Mouse (Mus musculus) right cerebral cortex, postnatal 14 days (tissue): ENCODE measurements around the gene Pate2.
"Not testable (repeated sequence)": the region's sequence is repeated elsewhere in the genome, so short reads cannot be mapped to it uniquely, and the experiment has no call there.

Experiments used
- DNase-seq: peaks from one replicate; pipeline ENCODE4 v3.0.0; 2022

Gene Pate2

DNA sequence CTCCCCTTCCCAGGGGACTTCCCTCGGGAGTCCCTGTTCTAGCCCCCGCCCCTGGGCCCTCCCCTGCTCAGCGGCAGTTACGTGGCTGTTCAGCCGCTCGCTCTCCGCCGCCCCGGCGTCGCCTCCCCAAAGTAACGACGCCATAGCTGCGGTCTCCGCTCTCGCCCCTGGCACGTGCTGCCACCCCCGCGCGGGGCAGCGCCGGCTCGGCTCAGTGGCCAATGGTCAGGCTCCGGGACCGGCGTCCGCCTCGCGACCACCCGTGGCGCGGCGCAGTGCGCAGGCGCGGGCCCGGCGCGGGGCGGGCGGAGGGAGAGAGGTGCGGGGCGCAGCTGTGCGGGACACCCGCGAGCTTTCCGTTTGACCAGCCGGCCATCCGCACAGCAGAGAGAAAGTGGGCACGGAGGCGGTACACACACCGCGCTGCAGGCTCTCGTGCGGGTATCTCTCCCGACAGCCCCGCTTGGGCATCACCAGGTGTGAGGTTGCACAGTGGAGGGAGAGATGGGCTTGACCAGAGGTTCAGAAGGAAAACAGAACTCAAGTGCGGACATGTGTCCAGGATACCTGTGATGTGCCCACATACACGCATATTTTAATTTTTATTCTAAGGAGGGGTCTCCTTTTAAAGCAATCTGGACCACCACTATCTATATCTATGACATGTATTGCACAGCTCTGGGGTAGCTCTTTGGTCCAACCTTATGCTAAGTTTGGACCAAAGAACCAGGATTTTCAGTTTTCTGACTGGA lies 11.7 kb upstream of the Pate2 start, which contains the start of the genes Ddx25 and Pus3:
Gene Ddx25 (minus strand): TSS at position 272 of the 752 bp plus-strand sequence.
Gene Pus3 (plus strand): TSS at position 339 of the 752 bp plus-strand sequence.
- peak; percentile 79 for DNase-seq

DNA sequence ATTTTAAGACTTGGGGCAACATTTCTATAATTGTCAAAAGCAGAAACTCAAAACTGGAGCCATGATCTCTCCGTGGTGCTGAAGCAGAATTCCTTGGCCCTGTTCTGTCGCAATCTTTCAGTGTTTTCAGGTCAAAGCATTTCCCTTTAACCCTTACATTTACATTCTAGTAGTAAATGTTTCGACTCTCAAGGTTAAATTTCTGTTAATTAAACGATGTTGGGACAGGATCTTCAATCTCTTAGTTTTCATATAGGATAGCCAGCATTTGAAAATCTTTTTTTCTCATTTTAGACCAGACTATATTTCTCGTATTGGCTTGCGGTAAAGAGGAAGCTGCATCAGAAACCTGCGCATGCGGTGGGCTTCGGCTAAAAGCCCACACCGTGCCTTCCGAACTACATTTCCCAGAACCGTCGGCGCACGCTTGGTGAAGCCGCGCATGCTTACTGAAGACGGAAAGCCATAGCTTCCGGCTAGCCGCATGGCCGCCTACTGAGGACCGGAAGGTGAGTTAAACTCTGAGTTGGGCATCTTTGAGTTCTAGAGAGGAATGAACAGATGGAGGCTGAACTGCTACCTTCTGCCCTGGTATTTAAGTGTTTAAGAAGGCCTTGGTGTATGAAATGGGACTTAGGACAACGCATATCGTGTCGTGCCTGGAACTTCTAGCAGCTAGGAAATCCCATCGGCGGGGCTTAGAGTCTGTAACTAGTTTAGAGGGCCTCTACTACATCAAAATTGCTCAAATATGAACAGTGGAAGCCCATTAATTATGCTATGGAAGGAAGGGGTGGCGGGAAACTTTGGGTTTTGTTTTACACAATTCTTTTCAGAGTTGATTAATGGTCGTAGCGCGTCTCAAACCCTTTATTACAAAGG lies 10.8 kb upstream of the Pate2 start:
- DNase-seq, result peak; percentile 86

DNA sequence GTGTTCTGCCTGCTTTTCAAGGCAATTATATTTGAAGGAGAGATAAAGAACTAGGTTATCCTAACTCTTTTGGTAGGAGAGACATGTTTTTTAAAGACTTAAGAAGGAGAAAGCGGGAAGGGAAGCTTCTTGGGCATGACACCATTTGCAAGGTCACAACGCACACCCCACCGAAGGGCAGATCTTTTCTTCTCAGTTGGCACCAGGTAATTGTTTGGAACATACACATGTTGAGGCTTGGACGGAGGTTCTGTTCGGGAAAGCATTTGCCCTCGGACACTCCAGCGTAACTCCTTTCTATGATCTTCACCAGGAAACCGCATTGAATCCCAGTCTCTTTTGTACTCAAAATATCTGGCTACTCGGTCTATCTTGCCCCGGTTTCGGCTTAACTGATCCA lies 9.0 kb upstream of the Pate2 start:
- DNase-seq, result no peak

GRCm38 (mm10) chr9:35561583-35561982 lies 8.5 kb upstream of the Pate2 start:
- no peak for DNase-seq

GRCm38 (mm10) chr9:35564536-35565240 lies 5.4 kb upstream of the Pate2 start:
- DNase-seq, result no peak

- DNase-seq, result no peak
Measured at GRCm38 (mm10) chr9:35567995-35568394, 2.1 kb upstream of the Pate2 start.

DNA sequence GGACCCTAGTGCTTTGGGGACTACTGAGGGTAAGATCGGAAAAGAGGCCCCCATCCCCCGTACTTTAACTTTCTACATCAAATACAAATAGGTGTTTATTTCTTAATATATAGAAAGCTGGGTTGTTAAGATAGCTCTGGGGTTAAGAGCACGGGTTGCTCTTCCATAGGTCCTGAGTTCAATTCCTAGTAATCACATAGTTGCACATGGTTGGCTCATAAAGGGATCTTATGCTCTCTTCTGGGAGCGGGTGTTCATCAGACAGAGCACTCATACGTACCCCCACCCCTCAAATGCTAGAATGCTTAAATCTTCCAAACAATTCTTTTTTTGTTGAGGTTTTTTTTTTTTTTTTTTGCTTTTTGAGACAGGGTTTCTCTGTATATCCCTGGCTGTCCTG lies 579 bp downstream of the Pate2 start:
- DNase-seq, result no peak

DNA sequence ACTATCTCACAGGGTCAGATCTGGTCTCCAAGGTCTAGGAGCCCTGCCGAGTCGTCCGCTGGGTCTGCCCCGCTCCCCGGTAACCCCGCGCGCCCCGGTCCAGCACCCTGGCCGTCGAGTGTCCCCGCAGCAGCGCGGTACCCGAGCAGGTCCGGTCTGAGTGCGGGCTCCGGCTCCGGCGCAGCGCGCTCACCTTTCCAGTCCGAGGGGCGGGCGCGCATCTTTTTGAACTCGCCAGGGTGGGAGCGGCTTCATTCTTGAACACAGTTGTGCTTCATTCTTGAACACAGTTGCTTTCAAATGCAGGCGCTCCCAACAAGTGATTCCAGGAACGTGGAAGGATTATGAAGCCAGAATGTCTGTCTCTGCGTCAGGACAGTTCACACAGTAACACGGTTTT lies 4.3 kb downstream of the Pate2 start:
- DNase-seq, result no peak

DNA sequence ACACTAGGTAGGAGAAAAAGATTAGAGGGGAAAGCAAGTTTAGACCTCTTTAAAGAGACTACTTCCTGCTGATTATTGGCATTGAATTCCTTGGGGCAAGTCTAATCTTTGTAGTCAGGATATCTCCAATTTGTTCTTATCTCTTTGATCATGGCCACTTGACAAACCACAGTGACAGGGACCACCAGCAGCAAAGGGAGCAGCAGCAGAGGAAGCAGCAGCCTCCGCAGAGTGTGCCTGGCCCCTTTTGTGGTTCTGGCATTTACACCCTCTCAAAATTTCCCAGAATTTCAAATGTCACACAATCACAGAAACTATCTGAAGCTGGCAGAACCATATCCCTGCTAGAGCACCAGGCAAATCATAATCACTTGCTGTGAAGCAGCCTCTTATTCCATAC lies 17.6 kb downstream of the Pate2 start:
- no peak for DNase-seq

DNA sequence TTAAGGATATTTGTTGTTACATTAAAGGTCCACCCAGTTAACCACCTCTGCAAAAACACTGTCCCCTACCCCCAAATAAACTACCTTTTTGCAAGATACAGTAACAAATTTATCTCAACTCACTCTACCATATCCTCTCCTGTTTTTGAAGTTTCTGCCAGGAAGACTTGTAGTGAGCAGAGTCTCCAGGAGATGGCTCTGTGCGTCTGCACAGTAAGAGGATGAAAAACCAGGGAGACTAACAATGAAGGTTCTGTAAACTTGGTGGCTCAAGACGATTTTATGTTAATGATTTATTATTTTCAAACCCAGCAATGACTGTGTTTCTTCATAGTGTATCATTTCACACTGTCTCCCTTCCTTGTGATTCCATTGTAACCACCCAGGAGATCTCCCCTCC lies 22.8 kb downstream of the Pate2 start:
- peak; percentile 41 for DNase-seq

DNA sequence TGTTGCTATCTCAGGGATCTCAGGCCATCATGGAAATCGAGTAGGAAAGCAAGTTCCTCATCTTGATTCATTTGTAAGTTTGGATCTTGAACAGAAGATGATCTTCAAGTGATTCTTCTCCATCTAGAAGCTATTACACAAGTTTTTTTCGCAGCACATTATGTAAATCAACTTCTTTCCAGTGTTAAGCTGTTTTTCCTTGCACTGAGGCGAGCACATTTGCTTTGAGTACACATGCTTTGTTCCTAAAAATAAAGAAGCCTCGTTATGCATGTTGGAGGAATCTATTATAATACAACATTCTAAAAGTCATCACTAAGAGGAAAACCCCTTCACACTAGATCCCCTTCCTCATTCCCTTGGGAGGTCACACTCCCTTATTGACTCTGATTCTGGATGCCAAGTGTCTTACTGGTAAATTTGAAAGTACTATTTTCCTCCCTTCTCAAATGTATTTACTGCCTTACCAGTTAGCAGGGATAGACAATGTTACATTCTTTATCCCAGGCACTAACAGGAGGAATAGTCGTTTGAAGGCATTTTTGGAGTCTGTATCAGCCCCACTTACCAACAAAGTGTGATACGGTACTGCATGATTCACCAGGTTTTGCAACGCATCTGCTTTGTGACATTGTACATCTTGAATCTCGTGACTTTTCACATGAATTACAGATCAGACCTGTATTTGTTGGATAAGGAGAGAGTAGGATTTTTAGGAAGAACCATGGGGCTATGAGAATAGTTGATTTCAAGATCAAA lies 37.7 kb downstream of the Pate2 start:
- no peak for DNase-seq

- DNase-seq, result no peak
Measured at GRCm38 (mm10) chr9:35611841-35612240, 41.8 kb downstream of the Pate2 start, which contains the start of gene Pate4. Gene Pate4 (minus strand): TSS chr9:35611941.

DNA sequence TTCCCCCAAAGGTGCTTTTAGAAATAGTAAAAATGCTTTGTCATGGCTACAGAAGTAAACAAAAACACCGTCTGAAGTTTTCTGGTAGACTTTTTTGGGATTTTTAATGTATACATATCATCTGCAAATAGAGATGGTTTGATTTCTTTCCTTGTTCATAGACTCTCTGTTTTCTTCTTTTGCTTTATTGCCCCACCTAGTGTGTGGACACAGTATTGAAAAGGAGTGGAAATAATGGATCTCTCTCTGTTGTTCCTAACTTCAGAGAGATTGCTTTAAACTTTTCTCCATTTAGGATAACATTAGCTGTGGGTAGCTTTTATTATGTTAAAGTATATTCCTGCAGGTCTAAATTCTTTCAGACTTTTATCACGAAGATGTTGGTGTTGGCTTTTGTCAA lies 43.9 kb downstream of the Pate2 start:
- DNase-seq, result no peak

DNA sequence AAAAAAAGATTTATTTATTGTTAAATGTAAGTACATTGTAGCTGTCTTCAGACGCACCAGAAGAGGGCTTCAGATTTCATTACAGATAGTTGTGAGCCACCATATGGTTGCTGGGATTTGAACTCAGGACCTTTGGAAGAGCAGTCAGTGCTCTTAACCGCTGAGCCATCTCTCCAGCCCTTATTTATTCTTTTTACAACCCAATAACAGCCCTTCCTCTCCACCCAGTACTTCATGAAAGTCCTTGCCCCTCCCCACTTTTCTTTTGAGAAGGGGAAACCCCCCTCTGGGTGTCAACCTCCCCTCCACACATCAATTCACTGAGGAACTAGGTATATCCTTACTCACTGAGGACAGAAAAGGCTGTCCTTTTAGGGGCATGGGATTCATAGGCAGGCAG lies 46.7 kb downstream of the Pate2 start:
- DNase-seq, result not testable (repeated sequence)

DNA sequence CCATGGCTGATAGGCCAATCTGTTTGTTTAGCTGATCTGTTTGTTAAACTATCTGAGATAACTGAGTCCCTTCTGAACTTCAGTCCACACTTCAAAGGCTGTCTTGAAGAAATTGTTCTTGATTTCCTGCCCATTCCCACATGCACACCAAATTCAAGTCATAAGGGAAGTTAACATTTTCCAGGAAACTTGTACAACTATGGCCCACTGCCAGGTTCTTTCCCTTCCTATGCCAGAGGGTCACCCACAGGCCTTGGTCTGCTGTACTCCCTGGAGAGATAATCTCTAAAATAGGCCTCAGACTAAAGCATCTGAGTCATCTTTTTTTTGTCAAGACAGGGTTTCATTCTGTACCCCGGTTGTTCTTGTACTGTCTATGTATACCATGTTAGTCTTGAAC lies 62.9 kb downstream of the Pate2 start:
- no peak for DNase-seq

- no peak for DNase-seq
Measured at GRCm38 (mm10) chr9:35648102-35648501, 78.0 kb downstream of the Pate2 start, which contains the start of gene Pate3. Gene Pate3 (minus strand): TSS chr9:35648202.

- no peak for DNase-seq
Measured at GRCm38 (mm10) chr9:35673557-35673956, 103.5 kb downstream of the Pate2 start.

GRCm38 (mm10) chr9:35687013-35687412 lies 116.9 kb downstream of the Pate2 start, which contains the start of gene Pate1:
Gene Pate1 (minus strand): TSS chr9:35687390.
- no peak for DNase-seq

GRCm38 (mm10) chr9:35691924-35692323 lies 121.8 kb downstream of the Pate2 start:
- DNase-seq, result no peak

GRCm38 (mm10) chr9:35707265-35707664 lies 137.2 kb downstream of the Pate2 start:
- DNase-seq, result no peak
